Mouse (Mus musculus) E14TG2a.4 (cell line): ENCODE data around the gene Krtap4-6.
"Not testable (repeated sequence)": the region's sequence is repeated elsewhere in the genome, so short reads cannot be mapped to it uniquely, and the experiment has no call there.

Source experiments
- H3K27me3 ChIP-seq: 2 replicates; pipeline ENCODE4 v1.6.1; 2014; ENCODE audit warnings: low read length, control low read depth; ENCODE audit not compliant: insufficient read depth
- H3K36me3 ChIP-seq: 2 replicates; pipeline ENCODE4 v1.6.1; 2014; ENCODE audit warnings: low read length, control low read depth; ENCODE audit not compliant: insufficient read depth
- H3K4me1 ChIP-seq: replicated peaks from 2 replicates; pipeline ENCODE4 v1.6.1; 2014; ENCODE audit warnings: low read depth, low read length, control low read depth
- H3K4me3 ChIP-seq: replicated peaks from 2 replicates; pipeline ENCODE4 v1.5.1; 2014; ENCODE audit warnings: mild to moderate bottlenecking, low read length
- H3K9me3 ChIP-seq: 2 replicates; pipeline ENCODE4 v1.6.1; 2014; ENCODE audit warnings: low read length, control low read depth
- CTCF ChIP-seq: conservative IDR thresholded peaks from 2 replicates; pipeline ENCODE4 v1.5.1; 2014; ENCODE audit warnings: low read length
- NANOG ChIP-seq: IDR thresholded peaks from 2 replicates; pipeline ENCODE4 v1.6.1; 2014; ENCODE audit warnings: borderline replicate concordance, low read length, mixed read lengths
- POU5F1 ChIP-seq: IDR thresholded peaks from 2 replicates; pipeline ENCODE4 v1.6.1; 2014; ENCODE audit warnings: low read length, borderline replicate concordance

Krtap4-6 gene

GRCm38 (mm10) chr11:99646444-99646843 is 19.3 kb downstream of the Krtap4-6 start:
- H3K27me3 ChIP-seq: no peaks in the 10 kb centered on the region
- H3K4me1 ChIP-seq: no peaks in the 10 kb centered on the region
- H3K4me3 ChIP-seq: no peak overlapping the region
- H3K36me3 ChIP-seq: no peaks in the 10 kb centered on the region
- no peaks in the 10 kb centered on the region for H3K9me3 ChIP-seq
- no peak for TF ChIP-seq CTCF
- no peak for TF ChIP-seq NANOG
- no peak for TF ChIP-seq POU5F1

DNA sequence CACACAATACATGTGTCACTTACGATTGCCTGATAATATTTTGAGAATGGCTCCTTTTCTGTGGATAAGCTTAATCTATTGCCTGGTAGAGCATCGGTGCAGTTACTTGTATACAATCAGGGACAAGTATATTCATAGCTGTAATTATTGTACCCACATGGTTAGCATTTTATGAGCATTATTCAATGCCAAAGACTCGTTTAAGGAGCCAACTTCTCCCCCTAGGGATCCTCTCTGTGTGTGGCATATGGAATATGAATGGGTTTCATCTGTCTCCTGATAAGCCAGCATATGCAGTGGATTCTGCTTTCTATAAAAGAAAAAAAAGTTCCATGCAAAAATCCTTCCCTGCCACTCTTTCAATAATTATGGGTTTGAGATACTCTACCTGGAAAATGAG is 21.4 kb downstream of the Krtap4-6 start:
- Histone ChIP-seq H3K36me3 (no peaks in the 10 kb centered on the region), H3K4me3 (no peak overlapping the region), H3K27me3 (no peaks in the 10 kb centered on the region), H3K4me1 (no peaks in the 10 kb centered on the region), H3K9me3 (no peaks in the 10 kb centered on the region)
- TF ChIP-seq POU5F1 (no peak), NANOG (no peak), CTCF (no peak)

DNA sequence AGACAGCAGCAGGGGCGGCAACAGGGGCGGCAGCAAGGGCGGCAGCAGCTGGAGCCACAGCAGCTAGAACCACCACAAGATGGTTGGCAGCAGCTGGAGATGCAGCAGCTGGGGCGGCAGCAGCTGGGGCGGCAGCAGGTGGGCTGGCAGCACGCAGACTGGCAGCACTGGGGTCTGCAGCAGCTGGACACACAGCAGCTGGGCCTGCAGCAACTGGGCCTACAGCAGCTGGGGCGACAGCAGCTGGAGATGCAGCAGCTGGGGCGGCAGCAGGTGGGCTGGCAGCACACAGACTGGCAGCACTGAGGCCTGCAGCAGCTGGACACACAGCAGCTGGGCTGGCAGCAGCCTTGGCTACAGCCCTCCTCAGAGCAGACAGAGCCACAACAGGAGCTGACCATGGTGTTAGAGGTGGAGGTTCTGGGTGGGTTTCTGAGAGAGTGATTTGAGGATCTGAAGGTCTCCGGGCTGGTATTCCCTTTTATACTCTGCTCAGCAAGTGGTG is 22.1 kb downstream of the Krtap4-6 start, which contains the start of gene Krtap4-7:
Gene Krtap4-7 (minus strand): TSS at position 455 of the 505 bp plus-strand sequence.
- H3K36me3 ChIP-seq, H3K4me3 ChIP-seq, H3K27me3 ChIP-seq, H3K9me3 ChIP-seq, H3K4me1 ChIP-seq: not testable (repeated sequence)

DNA sequence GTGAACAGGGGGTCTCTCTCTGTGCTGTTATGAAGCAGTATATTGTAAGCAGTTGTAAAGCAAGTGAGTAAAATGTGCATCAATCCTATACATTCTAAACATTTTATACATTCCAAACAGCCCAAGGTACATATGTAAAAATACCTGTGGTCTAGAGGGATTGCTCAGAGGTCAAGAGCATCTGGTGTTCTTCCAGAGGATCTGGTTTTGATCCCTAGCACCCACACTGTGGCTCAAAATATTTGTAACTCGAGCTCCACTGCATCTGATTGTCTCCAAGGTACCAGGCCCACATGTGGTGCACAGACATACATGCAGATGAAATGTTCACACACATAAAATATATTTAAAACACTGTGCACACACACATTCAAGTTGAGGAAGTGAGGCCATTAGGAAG is 24.8 kb downstream of the Krtap4-6 start:
- Histone ChIP-seq H3K9me3 (no peaks in the 10 kb centered on the region), H3K36me3 (no peaks in the 10 kb centered on the region), H3K4me1 (no peaks in the 10 kb centered on the region), H3K4me3 (no peak overlapping the region), H3K27me3 (no peaks in the 10 kb centered on the region)
- TF ChIP-seq CTCF: no peak
- TF ChIP-seq POU5F1: no peak
- no peak for TF ChIP-seq NANOG

GRCm38 (mm10) chr11:99637086-99637485 is 28.7 kb downstream of the Krtap4-6 start:
- no peak overlapping the region for H3K4me3 ChIP-seq
- H3K9me3 ChIP-seq: no peaks in the 10 kb centered on the region
- H3K4me1 ChIP-seq: no peaks in the 10 kb centered on the region
- TF ChIP-seq CTCF (no peak), POU5F1 (no peak), NANOG (no peak)
- no peaks in the 10 kb centered on the region for H3K36me3 ChIP-seq
- H3K27me3 ChIP-seq: no peaks in the 10 kb centered on the region

GRCm38 (mm10) chr11:99634653-99635134 is 31.1 kb downstream of the Krtap4-6 start, which contains the start of gene Krtap4-2:
Gene Krtap4-2 (minus strand): TSS chr11:99635084.
- TF ChIP-seq NANOG (no peak), CTCF (no peak), POU5F1 (no peak)
- no peak within 1 kb of the TSS for H3K4me3 ChIP-seq
- H3K36me3 ChIP-seq: no peaks in the 10 kb centered on the region
- no peaks in the 10 kb centered on the region for H3K4me1 ChIP-seq
- peaks cover 5% of the 10 kb centered on the region; the same call in 1 of the 2 replicates for H3K27me3 ChIP-seq
- no peaks in the 10 kb centered on the region for H3K9me3 ChIP-seq

- Histone ChIP-seq H3K36me3 (no peaks in the 10 kb centered on the region), H3K27me3 (peaks cover 5% of the 10 kb centered on the region; the same call in 1 of the 2 replicates), H3K4me3 (no peak overlapping the region), H3K9me3 (no peaks in the 10 kb centered on the region), H3K4me1 (no peaks in the 10 kb centered on the region)
- TF ChIP-seq NANOG (no peak), POU5F1 (no peak), CTCF (no peak)
Measured at GRCm38 (mm10) chr11:99633293-99633692, 32.5 kb downstream of the Krtap4-6 start.

GRCm38 (mm10) chr11:99630890-99631289 is 34.9 kb downstream of the Krtap4-6 start:
- no peaks in the 10 kb centered on the region for H3K4me1 ChIP-seq
- TF ChIP-seq NANOG (no peak), CTCF (no peak), POU5F1 (no peak)
- peaks cover 5% of the 10 kb centered on the region; the same call in 1 of the 2 replicates for H3K27me3 ChIP-seq
- no peaks in the 10 kb centered on the region for H3K36me3 ChIP-seq
- no peak overlapping the region for H3K4me3 ChIP-seq
- H3K9me3 ChIP-seq: no peaks in the 10 kb centered on the region

GRCm38 (mm10) chr11:99628138-99628537 is 37.6 kb downstream of the Krtap4-6 start, which contains the start of gene Krtap4-1:
Gene Krtap4-1 (minus strand): TSS chr11:99628238.
- 0 out of 2 replicates have a peak within 1 kb of the TSS, but pooled peaks have one; percentile 7 for H3K4me3 ChIP-seq
- H3K4me1 ChIP-seq: no peaks in the 10 kb centered on the region
- TF ChIP-seq CTCF (no peak), POU5F1 (no peak), NANOG (no peak)
- H3K27me3 ChIP-seq: peaks cover 5% of the 10 kb centered on the region; the same call in 1 of the 2 replicates
- no peaks in the 10 kb centered on the region for H3K9me3 ChIP-seq
- H3K36me3 ChIP-seq: no peaks in the 10 kb centered on the region
